Mouse (Mus musculus) urinary bladder, adult 18-20 months (tissue): ENCODE data around the gene Gm36079.
"Not testable (repeated sequence)": the region's sequence is repeated elsewhere in the genome, so short reads cannot be mapped to it uniquely, and the experiment has no call there.

ENCODE experiments used
- DNase-seq, 2 experiments: peaks; one replicate each; pipeline ENCODE4 v3.0.0; 2022; ENCODE audit warnings: low spot score in 2 of 2, mixed read lengths in 2 of 2

Gm36079 gene

GRCm38 (mm10) chr13:120026911-120027310 is at the start of gene Gm36079:
Gene Gm36079 (minus strand): TSS chr13:120027011.
- not testable (repeated sequence) for DNase-seq

- not testable (repeated sequence) for DNase-seq
Measured at GRCm38 (mm10) chr13:120070878-120071277, 44.1 kb upstream of the Gm36079 start.

GRCm38 (mm10) chr13:120070012-120070598 is 43.3 kb upstream of the Gm36079 start:
- not testable (repeated sequence) for DNase-seq

GRCm38 (mm10) chr13:120063439-120064089 is 36.8 kb upstream of the Gm36079 start:
- not testable (repeated sequence) for DNase-seq

- DNase-seq: not testable (repeated sequence)
Measured at GRCm38 (mm10) chr13:120062903-120063302, 36.1 kb upstream of the Gm36079 start.

GRCm38 (mm10) chr13:120052085-120052484 is 25.3 kb upstream of the Gm36079 start, which contains the start of gene Gm21188:
Gene Gm21188 (minus strand): TSS chr13:120052194.
- not testable (repeated sequence) for DNase-seq

GRCm38 (mm10) chr13:120048608-120049007 is 21.8 kb upstream of the Gm36079 start:
- DNase-seq: not testable (repeated sequence)

GRCm38 (mm10) chr13:120048186-120048585 is 21.4 kb upstream of the Gm36079 start:
- not testable (repeated sequence) for DNase-seq

- not testable (repeated sequence) for DNase-seq
Measured at GRCm38 (mm10) chr13:120046422-120047209, 19.8 kb upstream of the Gm36079 start.

GRCm38 (mm10) chr13:120041145-120041544 is 14.3 kb upstream of the Gm36079 start:
- not testable (repeated sequence) for DNase-seq

- not testable (repeated sequence) for DNase-seq
Measured at GRCm38 (mm10) chr13:120037881-120038280, 11.1 kb upstream of the Gm36079 start.

GRCm38 (mm10) chr13:120036577-120037115 is 9.8 kb upstream of the Gm36079 start:
- DNase-seq: not testable (repeated sequence)

GRCm38 (mm10) chr13:120035151-120035550 is 8.3 kb upstream of the Gm36079 start:
- not testable (repeated sequence) for DNase-seq

- not testable (repeated sequence) for DNase-seq
Measured at GRCm38 (mm10) chr13:120034637-120035036, 7.8 kb upstream of the Gm36079 start.

GRCm38 (mm10) chr13:120033516-120034190 is 6.8 kb upstream of the Gm36079 start:
- peak in 1 of 2 experiments; percentile 34 for DNase-seq

- DNase-seq: peak in 1 of 2 experiments; percentile 35
Measured at GRCm38 (mm10) chr13:120031676-120032075, 4.9 kb upstream of the Gm36079 start.

- DNase-seq: not testable (repeated sequence)
Measured at GRCm38 (mm10) chr13:120027368-120027767, 557 bp upstream of the Gm36079 start.

- not testable (repeated sequence) for DNase-seq
Measured at GRCm38 (mm10) chr13:120026373-120026772, 438 bp downstream of the Gm36079 start.

GRCm38 (mm10) chr13:120025576-120025975 is 1.2 kb downstream of the Gm36079 start:
- DNase-seq: not testable (repeated sequence)

- DNase-seq: not testable (repeated sequence)
Measured at GRCm38 (mm10) chr13:120025004-120025403, 1.8 kb downstream of the Gm36079 start.

- not testable (repeated sequence) for DNase-seq
Measured at GRCm38 (mm10) chr13:120024581-120024980, 2.2 kb downstream of the Gm36079 start.
